Mouse (Mus musculus): ENCODE data around the gene Miip.

The Miip gene
- long read RNA-seq, experiment 1, transcript Miip-201 (10 exons, 1,813 nt) = major isoform, 8 of 33 reads
- long read RNA-seq, experiment 1, partial matches to known transcripts = 13 of 33 reads
- long read RNA-seq, experiment 1, other reads (novel, unspliced or antisense) = 8 of 33 reads
- long read RNA-seq, experiment 2, partial matches to known transcripts = 1 of 22 reads
- long read RNA-seq, experiment 2, other reads (novel, unspliced or antisense) = 17 of 22 reads

DNA sequence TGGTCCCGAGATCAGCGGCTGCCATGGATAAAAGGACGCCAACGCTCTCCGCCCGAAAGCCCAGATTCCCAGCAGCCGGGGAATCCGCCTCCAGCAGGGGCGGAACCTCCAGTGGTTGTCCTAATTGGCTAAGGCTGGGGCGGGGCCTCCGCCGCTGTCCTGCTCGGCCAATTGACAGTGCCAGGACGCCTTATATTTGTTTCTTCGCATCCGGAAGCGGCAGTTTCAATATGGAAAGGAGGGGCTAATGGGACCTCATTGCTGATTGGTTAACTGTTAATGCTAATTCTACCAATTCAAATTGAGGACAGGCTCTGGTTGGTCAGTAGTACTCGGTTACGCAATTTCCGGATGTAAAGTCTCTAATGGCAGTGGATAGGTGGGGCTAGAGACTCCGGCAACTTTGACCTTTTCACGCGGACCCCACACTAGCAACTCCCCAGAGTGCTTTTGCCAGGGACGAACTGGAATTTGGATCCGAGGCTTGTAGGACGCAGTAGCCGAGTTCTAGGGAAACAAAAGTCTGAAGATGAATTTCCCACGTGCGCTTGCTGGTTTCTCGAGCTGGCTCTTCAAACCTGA lies at the start of gene Miip, which contains the start of gene Fv1:
Miip (minus strand) TSS at position 367 of the 582 bp plus-strand sequence.
Fv1 (plus strand) TSS at position 530 of the 582 bp plus-strand sequence.
- intact Hi-C loops (cut with DNase I) = loop anchor here (5.0 kb wide), 1 partner anchor 51 kb away; no protein-coding TSS in a partner anchor

DNA sequence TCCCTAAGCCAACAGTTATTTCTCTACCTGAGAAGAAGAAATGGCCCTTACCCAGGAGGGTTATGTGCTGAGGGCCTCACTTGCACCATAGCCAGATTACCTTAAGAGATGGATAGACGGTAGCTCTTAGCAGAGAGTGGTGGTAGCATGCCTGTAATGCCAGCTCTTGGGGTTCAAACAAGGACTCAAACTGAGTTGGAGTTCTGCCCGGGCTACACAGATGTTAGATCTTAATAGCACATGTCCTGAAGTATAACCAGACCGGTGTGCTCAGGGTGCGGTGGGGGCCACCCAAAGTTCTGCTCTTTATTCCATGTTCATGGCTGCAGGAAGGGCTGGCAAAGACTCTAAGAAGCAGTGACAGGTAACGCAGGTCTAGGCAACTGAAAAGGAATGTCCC lies 40.9 kb upstream of the Miip start:
- intact Hi-C loops (cut with DNase I) = no loop called here

DNA sequence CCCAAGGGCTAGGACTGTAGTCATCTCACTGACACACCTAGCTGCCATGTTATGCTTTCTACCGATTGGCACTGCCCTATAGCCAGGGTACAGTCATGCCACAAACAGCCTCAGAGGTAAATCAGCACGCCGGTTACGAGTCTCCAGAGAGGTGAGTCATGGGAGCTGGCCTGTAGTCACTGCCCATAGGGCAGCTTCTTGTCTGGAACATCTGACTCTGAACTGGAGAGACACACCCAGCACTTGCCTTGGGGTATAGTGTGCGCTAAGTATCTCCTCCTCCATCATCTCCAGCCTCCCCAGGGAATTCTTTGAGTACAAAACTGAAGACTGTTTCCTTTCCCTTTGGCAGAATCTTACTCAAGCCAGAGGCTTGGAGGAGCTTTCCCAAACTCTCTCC lies 37.6 kb upstream of the Miip start:
- intact Hi-C loops (cut with DNase I) = no loop called here

DNA sequence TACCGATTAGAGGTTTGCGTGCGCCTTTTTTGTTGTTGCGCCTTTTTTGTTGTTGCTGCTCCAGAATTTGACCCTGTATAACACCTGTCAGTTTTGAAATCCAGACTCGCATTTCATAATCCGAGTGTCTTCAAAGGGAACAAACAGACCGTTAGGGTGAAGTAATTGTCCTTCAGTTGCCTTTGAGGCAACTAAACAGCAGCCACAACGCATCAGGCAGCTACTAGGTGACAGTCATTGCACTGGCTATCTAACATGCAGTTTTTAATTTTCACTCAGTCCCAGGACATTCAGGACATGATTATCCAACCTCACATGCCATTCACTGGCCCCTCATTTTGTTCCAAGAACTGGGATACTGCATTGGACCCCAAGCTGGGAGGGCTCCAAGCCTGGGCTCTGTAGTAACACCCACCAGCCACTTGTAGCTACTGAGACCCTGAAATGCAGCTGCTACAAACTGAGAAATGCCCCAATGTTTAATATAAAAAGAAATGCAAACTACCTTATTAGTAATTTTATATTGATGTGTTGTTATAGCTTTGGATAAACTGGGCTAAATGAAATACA lies 36.6 kb upstream of the Miip start:
- intact Hi-C loops (cut with DNase I) = no loop called here

DNA sequence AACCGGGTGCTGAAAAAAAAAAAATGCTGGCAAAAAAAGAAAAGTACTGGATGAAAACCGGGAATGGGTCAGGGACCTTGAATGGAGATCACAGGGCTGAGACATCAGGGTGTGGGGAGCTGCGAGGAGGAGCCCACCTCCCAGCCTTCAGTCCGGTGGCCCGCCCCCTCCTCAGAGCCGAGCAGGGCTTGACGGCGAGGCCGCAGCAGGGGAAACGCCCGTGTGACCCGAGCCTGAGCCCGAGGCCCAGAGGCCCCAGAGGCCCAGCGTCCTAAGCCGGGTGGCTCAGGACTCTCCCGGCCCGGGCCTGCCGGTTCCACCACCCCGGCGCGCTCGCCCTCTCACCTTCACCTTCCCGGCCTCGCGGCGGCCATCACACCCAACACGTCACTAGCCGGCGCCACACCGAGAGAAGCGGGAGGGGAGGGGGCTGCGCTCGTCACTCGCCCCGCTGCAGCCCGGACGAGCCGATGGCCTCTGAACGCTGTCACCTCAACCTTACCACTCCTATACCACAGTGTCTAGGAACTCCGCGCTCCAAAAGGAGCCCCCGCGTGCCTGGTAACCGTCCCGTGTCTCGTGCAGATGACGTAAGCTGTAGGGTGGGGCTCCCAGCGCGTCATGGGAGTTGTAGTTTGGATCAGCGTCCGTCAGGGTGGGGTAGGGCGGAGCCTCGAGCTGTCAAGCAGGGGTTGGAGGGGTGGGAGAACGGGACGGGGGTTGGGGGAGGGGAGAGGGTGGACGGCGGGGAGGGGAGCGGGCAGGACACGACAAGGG lies 35.9 kb upstream of the Miip start, which contains the start of gene Mfn2:
Mfn2 (minus strand) TSS at position 392 of the 777 bp plus-strand sequence.
- intact Hi-C loops (cut with DNase I) = no loop called here

DNA sequence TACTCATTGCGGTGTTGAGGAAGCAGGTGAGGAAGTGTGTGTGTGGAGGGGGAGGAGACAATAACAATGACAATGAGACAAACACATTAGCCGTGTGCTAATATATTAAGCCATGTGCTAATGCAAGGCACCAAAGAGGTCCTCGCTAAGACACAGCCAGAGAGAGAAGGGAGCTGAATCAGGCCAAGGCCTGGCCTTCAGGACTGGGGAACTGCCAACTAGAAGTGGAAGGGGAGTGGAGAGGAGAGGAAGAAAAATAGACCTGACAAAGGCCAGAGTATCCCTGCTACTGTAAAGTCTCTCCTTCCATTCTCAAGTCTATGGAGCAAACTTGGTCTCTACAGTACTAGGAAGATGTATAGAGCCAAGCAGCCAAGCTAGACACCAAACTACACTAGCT lies 35.0 kb upstream of the Miip start:
- intact Hi-C loops (cut with DNase I) = no loop called here

DNA sequence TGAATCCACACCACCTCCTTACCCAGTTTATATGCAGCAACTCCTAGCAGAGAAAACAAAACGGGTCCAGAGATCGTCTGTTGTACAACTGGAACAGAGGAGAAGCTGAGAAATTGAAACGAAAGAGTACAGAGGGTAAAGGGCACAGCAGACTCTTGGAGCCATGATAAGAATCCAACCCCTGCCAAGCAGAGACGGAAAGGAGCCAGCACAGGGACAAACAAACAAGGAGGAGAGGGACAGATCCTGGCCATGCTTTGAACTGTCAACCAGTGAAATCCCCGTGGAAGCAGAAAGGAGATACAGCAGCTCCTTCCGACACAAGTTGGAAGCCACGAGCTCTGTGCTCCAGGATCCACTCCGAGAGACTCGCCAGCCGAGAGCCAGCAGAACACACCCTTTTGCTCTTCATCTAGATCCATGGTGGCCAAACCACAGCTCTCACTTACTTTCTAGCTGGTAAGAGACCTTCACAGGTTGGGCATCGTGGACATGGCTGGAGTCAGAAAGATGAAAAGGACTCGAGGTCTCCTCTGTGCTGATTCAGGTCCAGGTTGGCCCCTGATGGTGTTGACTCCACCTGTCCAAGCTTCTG lies 34.4 kb upstream of the Miip start:
- intact Hi-C loops (cut with DNase I) = no loop called here

DNA sequence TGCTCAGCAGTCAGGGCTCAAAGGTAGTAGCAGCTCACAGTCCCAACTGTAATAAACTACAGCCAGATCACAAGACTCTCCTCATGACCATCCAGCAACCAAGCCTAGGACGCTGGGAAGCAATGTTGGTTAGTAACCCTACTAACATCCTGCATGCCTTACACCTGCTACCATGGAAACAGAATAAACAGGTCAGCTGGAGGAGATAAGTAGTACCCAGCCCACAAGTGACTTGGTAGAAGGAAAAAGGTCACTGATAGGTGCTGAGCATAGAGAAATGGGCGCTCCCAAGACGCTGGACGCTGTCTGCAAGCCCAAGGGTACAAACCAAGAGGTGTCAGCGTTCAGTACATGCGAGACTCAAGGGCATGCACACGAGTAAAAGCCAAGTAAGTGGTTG lies 31.8 kb upstream of the Miip start:
- intact Hi-C loops (cut with DNase I) = no loop called here

GRCm38 (mm10) chr4:147897348-147897747 lies 28.7 kb upstream of the Miip start:
- intact Hi-C loops (cut with DNase I) = no loop called here

- intact Hi-C loops (cut with DNase I) = no loop called here
These were observed 27.8 kb upstream of the Miip start for GRCm38 (mm10) chr4:147896411-147896810.

DNA sequence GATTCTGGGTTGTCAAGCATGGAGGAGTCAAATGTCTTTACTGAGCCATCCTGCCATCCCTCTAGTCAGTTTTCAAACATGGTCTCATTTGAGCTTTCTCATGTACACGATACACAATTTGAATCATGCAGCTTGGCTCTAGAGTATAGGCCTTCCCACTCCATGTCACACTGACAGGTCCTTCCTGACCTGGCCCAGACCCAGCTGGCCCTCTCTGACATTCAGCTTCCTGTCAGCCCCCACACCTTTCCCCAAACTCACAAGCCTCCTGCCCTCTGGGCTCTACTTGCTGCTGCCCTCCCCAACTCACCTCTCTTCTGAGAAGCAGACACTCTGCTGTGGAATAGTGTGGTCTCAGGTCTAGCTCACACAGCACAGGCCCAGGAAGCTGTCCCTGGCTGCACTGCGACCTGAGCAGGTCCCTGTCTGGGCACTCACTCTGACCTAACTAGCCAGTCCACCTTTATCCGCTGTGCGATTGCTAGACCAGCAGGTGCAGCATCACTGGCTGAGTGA lies 27.3 kb upstream of the Miip start:
- intact Hi-C loops (cut with DNase I) = no loop called here

DNA sequence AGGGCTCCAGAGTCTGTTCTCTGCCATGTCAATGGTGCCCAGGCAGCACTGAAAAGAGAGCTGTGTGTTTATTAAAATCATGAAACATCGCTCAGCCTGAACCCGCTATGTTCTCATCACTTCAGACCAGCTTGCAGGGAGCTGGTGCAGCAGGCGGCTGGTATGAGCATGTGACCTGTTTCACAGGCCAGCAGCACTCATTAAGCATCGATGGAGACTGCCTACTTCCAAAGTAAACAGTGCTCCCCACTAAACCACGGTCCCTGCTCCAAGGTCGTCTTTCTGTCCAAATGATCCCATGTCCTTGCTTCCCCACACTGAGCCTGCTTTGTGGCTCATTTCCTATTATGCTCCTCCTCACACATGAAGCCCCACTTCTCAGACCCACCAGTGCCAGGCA lies 21.7 kb upstream of the Miip start:
- intact Hi-C loops (cut with DNase I) = no loop called here

DNA sequence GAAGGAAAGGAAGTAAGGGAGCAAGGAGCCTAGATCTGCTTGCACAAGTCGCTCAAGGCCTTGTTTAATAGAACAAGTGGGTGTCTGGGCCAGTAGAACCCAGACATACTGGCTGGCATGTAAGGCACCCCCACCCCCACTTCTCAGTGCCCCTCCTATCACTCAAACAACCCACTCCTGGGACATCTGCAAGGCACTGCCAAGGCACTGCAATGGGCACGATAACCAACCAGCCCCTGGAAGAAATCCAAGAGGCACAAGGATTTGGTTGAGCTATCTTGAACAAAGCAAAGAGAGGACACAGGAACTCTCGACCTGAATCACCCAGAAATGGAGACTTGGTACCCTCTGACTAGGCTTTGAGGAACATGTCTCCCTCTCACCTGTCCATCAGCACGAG lies 19.6 kb upstream of the Miip start:
- intact Hi-C loops (cut with DNase I) = no loop called here

DNA sequence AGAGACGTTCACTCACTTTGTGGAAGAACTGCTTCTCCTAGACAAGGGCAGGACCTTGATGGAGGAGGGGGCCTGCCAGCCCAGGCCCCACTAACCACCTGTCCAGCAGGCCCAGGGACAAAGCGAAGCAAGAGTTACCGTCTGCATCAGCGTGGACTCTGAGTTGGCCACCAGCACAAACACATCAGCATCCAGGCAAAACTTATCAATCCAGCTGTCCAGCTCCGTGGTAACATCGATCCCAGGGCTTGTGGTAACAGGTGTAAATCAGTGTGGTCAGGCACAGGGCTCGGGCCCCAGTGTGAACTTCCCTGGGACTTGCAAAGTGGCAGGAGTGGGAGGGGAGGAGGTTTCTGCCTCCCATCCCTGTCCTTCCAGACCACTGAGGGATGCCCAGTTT lies 18.7 kb upstream of the Miip start:
- intact Hi-C loops (cut with DNase I) = no loop called here

GRCm38 (mm10) chr4:147886158-147886557 lies 17.5 kb upstream of the Miip start:
- intact Hi-C loops (cut with DNase I) = no loop called here

- intact Hi-C loops (cut with DNase I) = no loop called here
These were observed 15.5 kb upstream of the Miip start for GRCm38 (mm10) chr4:147884138-147884537.

DNA sequence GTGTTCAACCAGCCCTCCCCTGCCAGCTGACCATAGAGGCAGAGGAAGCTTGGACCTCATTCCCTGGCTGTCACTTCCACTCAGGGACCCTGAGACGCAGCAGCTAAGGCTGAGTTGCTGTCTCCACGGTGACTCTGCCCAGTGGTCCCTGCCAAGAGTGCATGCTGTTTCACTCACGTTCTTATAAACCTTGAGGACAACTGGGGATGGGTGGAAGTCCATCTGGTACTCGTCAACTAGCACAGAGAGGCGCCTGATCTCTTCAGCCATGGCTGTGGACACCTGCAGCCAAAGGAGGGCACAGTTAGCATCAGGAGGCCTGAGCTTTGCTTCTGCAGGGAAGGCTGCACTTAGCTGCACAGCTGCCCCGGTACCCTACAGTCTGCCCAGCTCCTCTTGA lies 14.4 kb upstream of the Miip start:
- intact Hi-C loops (cut with DNase I) = no loop called here

DNA sequence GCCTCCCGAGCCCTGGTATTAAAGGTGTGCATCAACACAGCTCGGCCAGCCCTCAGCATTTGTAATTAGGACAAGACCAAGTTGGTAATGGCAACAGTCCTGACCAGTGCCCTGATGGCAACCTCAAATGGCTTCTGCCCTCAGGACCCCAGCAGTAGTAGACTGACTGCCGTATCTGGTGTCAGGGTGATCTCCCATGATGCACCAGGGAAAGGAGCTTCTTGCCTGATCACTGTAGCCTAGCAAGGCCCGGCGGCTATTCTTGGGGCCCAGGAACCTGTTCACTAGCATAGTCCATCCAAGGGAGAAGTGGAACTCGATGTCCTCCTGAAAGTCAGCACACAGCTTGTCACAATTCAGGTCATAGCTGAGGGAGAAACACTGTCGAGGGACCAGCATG lies 13.2 kb upstream of the Miip start:
- intact Hi-C loops (cut with DNase I) = no loop called here

DNA sequence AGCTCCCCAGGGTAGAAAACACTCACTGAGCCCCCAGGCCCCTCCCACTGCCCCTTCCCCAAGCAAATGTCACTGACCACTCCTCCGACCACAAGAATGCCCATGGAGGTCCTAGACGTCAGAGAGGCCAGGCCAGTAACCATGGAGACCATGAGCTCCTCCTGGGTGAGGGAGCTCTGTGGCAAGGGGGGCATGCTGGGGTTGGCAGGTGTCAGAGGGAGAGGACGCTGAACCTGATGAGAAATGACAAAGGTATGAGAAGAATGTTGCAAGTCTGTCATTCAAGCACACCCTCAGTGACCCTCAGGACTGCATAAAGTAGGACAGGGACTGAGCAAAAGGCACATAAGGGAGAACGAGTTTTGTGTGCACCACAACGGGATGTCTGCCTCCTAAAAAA lies 11.2 kb upstream of the Miip start:
- intact Hi-C loops (cut with DNase I) = no loop called here

- intact Hi-C loops (cut with DNase I) = no loop called here
These were observed 10.8 kb upstream of the Miip start for GRCm38 (mm10) chr4:147879456-147879855.

DNA sequence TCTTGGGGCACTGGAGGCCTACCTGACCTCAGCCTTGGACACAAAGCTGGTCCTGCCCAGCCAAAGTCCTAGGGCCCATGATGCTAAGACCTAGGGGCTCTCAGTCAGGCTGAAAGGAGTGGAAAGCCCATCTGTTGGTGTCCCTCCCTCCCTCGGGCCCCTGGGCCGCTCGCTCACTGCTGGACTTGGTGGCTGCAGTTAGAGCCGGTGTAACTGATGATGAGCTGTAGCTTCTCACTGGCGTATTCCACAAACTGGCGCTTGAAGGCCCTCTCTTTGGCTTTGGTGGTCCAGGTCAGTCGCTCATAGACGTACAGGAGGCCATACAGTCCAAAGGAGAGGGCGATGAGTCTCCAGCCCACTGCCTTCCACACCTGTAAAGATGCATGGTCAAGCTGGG lies 9.9 kb upstream of the Miip start:
- intact Hi-C loops (cut with DNase I) = no loop called here
